Mouse (Mus musculus) testis, postnatal 14 days (tissue): ENCODE measurements around the gene Sept4.

Source experiments
- DNase-seq: peaks from one replicate; pipeline ENCODE4 v3.0.0; 2021; ENCODE audit warnings: low spot score

Gene Sept4

DNA sequence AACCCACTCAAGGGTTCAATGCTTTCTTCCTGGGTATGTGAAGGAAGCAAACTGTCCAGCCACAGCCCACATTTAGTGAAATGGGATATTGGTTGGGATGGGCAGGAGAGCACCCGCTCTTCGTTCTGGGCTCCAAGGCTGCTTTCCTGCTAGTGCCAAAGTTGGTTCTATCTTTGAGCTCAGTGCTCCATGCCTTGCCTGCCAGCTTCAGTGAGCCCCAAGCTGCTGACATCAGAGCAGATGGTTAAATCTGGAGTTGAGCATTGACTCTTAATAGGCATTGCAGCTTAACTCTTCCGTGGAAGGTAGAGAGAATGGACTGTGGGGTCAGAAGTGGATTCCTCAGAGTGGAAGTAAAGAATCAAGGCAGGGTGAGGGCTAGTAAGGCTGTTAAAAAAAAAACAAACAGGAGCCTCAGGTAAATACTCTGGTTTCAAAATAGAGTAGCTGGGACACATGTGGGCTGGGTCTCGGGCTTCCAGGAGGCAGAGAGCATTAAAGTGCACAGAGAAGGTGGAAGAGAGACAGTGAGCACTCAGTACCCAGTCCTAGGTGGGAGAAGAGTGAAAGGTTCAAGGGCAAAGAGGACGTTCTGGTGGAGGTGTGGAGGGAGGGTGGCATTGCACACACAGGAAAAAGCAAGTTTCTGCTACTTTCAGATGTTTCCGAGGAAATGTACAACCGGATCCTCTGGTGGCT is at the start of gene Sept4:
Gene Sept4 (plus strand): TSS at position 649 of the 699 bp plus-strand sequence.
- no peak for DNase-seq

DNA sequence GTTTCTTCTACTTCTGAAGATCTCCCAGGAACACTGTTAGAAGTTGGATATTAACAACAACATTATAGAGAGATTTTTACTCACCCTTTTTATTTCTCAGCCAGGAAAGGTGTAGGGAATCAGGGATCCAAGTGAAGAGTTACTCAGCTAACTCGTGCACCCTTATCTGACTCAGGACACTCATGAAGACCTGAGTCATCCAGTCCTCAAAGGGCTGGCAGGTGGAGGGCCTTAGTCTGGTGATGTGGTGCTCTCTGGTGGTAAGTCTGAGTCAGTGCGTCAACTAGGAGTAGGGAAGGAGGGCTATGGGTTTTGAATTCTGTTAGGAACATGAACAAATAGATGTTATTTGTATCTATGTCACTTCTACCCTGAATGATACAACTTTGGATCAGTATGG is 49.4 kb upstream of the Sept4 start:
- no peak for DNase-seq

DNA sequence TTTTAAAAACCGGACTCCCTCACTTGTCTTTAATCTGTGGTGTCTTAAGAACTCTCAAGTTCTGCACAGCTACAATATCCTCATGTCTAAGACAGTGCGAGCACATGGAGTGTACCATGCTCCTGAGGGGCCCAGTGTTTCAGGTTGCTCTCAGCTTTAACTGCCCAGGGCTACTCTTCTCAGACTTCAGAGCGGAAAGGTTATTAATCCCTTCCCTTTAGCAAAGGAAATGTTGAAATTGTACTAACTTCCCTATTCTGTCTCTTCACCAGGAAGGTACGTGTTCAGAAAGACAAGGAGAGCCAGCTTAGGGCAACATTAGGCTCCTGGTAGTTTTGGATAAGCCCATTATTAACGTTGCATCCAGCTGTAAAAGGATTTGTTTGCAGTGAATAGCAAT is 45.2 kb upstream of the Sept4 start:
- no peak for DNase-seq

DNA sequence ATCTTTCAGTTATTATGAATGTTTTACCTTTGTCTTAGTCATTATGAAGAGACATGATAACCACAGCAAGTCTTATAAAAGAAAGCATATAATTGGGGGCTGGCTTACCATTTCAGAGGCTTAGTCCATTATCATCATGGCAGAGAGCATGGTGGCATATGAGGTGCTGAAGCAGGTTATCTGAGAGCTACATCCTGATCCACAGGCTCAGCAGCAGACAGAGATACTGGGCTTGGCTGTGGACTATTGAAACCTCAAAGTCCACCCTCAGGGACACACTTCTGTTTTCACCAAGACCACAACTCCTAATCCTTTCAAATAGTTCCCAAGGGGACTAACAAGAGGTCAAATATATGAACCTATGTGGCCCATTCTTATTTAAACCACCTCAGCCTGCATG is 44.7 kb upstream of the Sept4 start:
- no peak for DNase-seq

DNA sequence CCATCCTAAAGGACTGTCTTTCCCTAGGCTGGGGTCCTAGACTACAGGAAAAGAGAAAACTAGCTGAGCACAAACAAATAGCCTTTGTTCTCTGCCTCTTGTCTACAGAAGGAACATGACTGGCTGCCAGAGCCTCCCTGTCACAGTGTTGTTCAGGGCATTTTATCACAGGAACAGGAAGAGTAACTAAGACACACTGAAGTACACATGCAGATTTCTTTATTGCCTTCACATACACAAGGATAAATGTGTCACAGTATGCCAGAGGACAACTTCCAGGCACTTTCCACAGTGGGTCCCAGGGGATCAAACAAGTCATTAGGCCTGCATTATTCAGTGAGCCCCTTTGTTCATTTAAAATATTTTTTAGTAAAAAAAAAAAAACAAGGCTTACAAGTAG is 43.9 kb upstream of the Sept4 start:
- DNase-seq, result peak; percentile 19

DNA sequence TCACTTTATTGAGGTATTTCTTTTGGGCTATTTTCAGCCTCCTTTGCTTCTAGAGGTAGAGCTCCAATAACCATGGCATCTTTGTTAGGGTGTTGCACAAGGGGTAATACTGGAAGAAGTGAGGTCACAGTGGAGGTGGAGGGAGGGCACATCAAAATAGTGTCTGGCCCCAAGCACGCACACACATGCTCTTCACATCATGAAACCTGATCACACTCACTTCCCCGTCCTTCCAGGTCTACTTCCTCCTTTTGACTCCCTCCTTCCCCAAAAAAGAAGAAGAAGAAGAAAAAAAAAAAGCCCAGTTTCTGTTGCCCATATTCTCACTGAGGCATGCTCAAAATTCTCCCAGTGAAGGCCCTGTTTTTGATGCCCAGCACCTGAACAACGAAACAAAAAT is 41.3 kb upstream of the Sept4 start:
- DNase-seq, result no peak

DNA sequence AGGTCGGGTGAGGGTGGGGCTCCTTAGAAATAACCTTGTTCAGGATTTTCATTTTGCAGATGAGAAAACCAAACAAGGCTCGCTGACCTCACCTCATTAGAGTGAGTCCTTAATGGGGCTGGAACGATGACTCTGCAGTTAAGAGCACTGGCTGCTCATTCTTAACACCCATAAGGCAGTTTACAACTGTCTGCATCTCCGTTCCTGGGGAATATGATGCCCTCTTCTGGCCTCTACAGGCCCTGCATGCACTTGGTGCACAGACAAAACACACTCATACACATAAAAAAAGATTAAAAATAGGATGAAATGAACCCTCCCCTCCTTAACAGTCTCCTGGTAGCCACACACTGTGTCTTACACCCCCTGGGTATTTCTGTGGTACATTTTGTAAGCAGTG is 40.7 kb upstream of the Sept4 start:
- DNase-seq, result no peak

DNA sequence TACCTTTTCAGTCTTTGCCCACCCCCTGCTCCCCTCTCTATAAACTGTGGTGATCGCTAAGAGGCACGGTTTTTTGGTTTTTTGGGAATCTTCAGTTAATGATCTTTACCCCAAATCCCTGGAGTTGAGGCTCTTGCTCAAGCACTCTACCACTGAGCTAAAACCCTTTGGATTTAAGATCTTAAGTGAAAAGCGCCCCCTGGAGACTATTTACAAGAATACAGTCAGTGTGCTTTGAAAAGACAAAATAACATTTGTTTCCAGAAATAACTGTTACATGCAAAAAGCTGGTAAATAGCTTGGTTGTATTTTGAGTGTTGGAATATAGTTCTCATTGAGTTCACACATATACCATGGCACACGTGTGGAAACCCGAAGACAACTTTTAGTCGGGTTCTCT is 37.0 kb upstream of the Sept4 start:
- no peak for DNase-seq

DNA sequence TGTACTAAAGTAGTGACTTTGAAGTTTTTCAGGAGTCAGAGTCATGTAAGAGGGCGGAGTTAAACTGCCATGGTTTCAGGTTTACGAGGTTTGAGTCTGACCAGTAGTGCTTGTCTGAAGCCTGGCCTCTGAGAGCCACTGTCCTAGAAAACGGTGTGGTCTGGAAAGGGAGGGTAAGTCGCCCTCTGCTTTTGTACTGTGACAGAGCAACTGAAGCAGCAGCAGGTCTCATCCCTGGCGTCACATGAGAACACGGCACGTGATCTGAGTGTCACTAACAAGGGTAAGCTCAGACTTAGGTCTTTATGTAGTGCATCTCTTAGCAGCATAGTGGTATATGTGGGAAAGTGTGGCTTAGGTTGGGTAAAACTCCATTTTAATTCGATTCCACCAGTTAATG is 26.4 kb upstream of the Sept4 start:
- DNase-seq, result no peak

DNA sequence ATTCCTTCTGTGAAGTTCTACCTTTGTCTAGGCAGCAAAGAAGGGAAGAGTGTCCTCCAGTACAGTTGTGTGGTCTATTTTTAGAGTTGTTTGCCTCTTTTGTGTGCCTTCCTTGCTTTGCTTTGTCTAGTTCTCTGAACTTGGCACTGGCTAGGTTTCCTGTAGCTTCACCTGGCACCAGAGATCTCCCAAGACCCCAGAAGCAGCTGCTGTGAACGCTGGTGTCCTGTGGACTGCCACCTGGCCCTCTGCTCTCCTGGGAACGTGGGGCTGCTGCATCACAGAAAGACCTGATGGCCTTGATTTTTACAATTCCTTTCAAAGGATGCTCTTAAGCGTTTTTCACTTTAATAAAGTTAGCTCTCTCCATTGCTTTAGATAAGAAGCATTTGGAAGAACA is 25.8 kb upstream of the Sept4 start:
- no peak for DNase-seq

DNA sequence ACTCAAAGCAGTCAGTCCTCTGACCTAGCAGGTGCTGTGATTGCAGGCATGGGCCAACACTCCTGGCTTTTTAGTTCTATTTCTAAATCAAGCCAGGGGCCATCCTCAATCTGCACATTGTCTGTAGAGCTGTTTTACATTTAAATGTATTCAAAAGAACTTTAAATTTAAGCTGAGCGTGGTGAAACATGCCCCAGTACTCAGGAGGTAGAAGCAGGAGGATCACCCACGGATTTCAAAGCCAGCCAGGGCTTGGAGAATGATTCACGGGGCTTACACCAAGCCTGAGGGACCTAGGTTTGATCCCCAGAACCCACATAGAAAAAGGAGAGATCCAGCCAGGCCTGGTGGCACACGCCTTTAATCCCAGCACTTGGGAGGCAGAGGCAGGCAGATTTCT is 15.4 kb upstream of the Sept4 start:
- DNase-seq, result no peak

DNA sequence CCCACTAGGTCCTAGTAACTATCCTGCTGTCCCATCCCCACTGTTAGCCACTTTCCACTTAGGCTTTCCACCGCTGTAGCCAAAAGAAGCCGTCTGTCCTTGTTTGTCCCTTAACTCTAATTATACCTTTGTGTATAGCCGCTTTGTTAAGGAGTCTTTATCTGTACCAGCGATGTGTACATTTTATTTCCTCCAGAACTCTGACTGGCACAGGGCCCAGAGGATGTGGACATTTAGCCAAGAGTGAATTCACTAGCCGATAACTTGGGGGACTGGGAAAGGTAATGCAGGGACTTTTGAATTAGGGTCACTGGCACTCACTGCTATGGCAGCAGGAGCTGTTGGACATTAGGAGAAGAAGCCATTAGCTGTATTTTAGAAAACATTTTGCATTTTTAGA is 14.3 kb upstream of the Sept4 start:
- DNase-seq, result no peak

DNA sequence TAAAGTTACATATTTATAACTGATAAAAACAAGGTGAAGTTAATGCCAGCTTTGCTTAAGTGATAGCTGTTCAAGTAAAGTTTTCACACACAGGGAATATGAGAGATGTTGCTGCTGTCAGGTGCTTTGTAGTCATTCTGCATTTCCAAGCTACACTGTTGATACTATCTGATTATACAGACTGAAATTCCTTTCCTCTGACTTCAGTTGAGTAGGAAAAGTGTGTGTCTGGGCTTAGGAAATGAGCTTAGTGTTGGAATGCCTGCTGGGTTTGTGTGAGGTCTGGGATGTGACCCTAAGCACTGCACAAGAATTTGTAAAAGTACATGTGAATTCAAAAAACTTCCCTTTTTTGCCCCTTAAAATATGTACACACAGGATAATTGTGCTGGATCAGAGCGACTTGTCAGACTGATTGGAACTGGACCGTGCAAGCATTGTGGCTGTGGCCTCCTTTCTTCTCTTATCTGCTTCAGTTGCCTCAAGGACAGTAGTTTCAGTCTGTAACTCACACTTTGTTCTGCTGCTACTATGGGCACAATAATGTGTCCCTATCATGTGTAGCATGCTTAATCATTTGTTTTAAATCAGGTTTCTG is 13.5 kb upstream of the Sept4 start:
- DNase-seq, result peak; percentile 27

DNA sequence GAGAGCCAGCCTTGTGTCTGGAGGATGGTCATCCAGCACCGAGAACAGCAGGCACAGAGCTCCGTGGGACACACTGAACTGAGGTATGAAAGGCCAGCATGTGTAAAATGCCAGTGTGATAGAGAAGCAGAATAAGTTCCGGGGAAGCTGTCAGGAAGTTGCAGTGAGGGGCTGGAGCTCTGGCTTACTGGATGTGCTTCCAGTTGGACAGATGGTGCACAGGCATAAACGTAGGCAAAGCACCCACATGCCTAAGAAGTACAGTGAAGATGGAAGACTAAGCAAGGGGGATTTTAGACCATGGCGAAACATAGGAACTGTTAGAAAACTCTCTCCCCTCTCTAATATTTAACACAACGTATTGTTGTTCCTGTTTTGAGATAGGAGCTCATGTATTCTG is 7.5 kb upstream of the Sept4 start:
- no peak for DNase-seq

DNA sequence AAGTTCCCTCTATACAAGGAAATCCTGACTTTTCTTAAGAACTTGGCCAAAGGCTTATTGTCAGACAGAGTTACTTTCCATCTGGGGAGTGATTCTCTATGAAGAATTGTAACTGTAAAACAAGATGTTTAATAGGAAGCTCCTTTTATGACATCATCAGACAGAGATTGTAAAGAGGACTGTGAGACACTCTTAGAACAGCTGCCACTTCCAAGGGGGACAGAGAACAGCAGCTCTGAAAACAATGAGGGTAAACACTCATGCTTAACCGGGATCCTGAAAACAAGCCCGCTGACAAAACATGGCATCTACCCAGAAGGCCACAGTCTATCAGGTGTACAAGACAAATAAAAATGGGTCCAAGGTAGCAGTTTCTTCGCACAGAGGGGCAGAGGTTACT is 2.2 kb upstream of the Sept4 start, which contains the start of gene Gm11492:
Gene Gm11492 (plus strand): TSS at position 153 of the 400 bp plus-strand sequence.
- DNase-seq, result no peak

DNA sequence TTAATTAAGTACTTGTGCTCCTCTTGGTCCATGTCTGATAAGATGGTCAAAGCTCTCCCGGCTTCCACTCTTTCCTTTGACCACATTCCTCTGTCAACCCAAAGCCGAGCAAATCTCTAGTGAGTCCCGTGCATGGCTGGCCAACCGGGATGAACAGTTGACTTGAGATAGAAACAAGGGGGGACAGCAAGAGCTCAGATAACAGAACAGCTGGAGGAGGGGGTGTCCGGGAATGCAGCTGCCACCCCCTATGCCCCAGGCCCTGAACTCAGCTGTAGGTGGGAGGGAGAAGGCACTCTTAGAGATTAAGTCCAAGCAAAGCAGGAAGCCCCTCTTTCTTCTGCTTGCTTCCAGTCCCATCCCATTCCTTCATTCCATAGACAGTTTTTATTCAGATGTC is 2.0 kb downstream of the Sept4 start:
- DNase-seq, result no peak

DNA sequence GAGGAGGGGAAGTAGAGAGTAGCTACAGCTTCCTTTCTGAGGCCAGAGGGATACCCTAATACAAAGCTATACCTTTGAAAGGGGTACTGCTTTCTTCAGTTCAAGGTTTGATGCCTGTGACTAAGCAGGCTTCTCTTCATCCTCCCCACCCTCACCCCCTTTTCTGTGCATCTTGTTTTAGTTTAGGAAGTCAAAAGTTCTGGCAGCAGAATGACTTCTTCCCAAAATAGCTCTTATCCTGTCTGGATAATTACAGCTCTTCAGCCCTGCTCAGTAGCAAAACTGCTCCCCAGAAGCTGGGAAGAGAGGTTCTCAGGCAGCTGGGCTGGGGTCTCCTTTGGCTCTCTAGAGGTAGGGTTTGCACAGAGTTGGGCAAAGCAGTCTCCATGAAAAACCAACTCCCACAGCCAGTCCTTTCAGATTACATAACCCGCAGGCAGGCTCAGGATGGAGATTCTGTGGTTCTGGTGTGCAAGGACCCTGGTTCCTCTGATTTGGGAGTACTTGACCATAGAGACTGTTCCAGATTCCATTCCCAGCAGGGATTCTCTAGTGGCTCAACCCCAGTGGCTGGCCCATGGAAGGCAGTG is 2.8 kb downstream of the Sept4 start:
- no peak for DNase-seq

DNA sequence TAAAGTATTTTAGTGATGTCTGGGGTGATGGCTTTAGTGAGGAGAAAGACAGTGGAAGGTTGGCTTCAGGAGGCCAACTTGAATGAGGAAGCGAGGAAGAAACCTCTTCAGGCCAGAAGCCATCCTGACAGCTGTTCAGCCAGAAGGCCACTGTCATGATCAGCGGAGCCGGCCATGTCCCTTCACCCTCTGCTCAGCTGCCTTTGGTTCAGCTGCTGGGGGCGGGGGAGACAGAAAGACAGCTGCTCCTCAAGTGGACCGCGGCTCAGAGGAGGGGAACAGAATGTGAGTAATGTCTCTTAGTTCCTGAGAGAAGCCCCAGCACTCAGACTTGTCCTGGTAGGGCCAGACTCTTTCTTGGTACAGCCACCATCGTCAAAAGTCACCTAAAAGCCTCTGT is 5.0 kb downstream of the Sept4 start:
- no peak for DNase-seq

DNA sequence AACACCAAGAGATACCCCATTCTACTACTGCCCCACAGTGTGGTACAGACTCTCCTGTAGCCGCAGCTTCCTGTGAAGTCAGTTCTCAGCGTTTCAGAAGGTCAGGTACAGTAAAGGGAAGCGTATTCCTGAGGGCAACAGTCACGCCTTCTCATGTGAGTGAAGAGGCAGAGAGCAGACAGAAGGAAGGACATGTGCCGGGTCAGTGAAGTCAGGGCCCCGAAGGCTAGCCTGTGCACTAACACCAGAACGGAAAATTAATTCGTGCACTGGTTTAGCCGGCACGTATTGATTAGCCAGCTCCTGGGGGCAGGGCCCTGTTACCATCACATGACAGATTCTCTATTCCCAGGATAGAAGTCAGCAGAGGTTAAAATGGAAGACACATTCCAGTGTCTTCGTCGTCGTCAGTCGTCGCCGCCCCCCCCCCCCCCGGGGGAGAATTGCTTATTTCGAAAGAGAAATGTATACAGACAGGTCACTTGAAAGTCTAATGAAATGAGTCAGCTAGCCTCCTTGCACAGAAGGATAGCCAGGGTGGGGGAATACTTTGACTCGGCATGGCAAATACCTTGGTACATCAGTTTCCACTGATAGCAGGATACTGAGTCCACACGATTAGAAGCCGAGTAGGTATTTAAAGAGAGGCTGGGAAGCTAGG is 5.9 kb downstream of the Sept4 start:
- DNase-seq, result no peak

DNA sequence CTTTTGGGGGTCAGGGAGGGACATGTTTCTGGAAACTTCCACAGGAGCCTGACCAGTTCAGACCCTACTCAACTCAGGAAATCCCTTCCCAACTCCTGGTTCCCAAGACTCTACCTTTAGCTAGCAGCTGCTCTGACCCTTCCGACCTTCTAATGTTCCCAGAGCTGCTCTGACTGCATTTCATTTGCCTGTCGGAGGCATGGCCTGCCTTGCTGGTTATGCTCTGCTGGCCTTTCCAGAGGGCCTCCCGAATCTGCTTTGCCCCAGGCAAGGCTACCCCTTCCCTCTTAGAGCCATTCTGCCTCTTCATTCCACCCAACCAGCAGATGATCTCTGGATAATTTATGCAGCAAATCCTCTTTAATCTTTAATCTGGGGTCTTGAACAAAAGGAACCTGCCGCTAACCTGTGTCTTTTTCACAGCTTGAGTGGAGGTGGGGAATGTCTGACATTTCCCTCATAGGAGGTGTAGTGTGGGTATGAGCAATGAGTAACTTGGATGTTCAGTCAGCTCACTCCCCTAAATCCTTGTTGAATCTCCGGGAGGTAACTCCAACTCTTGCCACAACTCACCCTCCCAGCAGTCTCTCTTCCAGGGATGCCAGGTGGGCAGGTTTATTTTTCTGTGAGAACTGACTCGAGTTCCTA is 9.0 kb downstream of the Sept4 start:
- no peak for DNase-seq

DNA sequence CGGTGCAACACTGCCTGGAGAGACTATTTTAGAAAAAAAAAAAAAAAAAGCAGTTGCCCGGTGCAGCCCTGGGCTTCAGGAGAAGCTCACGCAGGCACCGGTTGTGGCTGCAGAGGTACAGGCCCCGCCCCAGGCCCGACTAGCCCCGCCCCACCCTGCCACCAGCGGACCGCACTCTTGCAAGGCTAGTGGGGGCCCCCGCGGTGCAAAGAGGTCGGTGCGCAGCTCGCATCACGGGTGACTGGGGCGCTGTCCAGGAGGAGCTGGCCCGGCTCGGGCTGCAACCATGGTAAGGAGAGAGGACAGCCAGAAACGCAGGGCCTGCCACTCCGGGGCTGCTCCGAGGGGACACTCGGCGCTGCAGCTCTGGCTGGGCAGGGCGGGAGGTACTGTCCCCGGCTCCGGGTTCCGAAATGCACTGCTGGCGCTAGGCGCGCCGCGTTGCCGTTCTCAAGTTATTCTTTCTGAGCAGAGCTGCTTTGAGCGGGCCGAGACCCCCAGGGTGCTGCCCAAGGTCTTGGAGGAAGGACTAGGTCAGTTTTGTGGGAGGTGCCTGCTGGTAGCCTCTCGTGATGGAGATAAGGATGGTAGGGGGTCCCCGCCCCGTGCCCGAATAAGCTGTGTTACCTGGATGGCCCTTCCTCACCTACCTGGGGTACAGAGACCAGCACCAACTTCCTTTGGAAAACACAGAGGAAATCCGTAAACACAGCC is 9.7 kb downstream of the Sept4 start:
- DNase-seq, result peak; percentile 49

DNA sequence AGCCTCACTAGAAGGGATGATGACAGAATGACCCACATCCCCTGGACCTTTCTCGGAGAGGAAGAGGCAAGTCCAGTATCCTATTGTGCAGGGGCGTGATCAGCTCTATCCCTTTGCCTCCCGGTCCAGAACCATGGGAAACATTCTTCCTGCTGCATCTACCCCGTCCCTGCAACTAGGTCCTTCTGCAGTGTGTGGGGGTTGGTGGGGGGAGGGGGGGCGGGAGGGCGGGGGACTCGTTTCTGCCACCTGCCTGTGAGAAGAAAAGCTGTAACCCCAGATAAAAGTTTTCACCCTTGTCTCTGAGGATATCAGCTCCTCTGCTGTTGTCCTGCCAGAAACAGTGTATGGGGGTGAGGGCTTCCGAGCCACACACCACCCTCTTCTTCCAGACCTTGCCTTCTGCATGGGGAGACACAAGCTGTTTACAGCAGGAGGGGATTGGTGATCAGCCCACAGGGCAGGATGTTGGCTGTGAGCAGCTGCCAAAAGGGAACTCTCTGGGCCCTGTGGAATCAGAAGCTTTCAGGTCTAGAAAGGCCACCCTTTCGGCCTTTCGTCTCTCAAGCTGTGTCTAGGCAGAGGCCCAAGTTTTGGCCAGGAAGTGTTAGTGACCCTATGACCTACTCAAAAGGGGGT is 10.4 kb downstream of the Sept4 start:
- no peak for DNase-seq
